Mouse (Mus musculus): Measurements from ENCODE around the gene Skil. TPM values are rescaled to one million over a fixed set of nuclear protein-coding genes. Genes with fewer than 3 reads are reported as not detected.

Skil gene
- polyA plus RNA-seq, 1 experiment from 2014 or later, result 19.3 TPM

DNA sequence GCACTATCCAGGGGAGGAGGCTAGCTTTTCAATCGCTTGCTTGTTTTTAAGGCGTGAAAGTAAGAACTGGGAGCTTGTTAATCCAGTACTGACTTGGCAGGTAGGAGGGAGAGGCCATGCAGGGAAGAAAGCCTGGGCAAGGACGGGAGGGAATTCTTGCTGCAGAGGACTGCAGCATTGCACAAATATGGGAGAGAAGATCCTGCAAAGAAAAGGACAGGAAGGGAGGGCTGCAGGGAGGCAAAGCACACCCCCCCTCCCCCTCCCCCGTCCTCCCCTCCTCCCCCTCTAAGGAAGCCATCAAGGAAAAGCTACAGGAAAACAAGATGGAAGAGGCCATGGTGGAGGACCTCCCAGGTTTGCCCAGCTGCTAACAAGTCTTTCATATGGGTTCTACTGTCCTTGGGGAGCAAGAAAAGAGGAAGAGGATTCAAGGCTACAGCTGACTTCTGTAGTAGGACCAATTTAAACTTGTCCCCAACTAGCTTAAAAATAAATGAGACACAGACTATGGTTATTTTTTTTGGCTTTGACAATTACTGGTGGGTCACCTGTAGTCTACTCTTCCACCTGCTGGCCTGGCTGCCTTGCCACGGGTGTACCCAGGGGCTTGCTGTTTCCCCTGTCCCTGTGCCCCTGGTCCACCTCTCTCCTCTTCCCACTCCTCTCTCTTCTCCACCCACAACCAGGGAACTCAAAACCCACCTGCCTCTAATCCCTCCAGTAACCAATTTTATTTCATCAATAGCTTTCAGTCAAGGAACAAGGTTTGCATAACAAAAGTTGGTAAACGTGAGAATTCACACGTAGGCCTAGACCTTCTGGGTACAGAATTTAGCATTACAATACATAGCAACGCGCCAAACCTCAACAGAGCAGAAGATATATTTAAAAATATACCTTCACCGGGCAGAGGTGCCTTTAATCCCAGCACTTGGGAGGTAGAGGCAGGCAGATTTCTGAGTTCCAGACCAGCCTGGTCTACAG, 5.8 kb upstream of the Skil start:
- no peaks in the 10 kb centered on the region for H3K9me3 ChIP-seq
- H3K36me3 ChIP-seq, result no peaks in the 10 kb centered on the region
- H3K4me2 ChIP-seq, result no peak overlapping the region
- H3K4me1 ChIP-seq, result peaks cover 8% of the 10 kb centered on the region
- H3K27ac ChIP-seq, result peak overlapping the region; percentile 31; the same call in 1 of the 2 replicates
- 44% methylated on average over 10 of the region's 10 CpGs for WGBS
- no peak overlapping the region for H3K9ac ChIP-seq
- ATAC-seq (ENCODE audit: insufficient read depth, low FRiP score, low read depth), result 0 out of 2 replicates have a peak, but pooled peaks have one; percentile 24
- H3K4me3 ChIP-seq (replicated peaks), result no peak overlapping the region
- H3K27me3 ChIP-seq (replicated peaks), result no peaks in the 10 kb centered on the region

DNA sequence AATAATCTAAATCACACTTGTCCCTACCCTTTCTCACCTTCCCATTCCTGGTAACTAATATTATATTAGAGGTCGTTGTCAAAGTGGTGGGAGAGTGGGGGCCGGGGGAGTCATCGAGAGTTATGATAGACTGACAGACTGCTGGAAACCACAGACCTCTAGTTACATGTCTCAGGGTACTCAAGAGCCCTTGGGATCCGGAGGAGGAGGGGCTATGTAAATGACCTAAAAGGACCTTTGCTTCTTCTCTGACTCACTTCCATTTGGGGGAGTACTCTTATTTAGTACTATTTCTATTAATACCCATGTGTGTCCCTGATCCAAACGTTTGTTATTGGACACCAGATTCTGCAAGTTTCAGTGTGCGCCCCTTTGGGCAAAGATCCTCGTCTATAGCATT, 4.9 kb upstream of the Skil start:
- Histone ChIP-seq H3K36me3 (no peaks in the 10 kb centered on the region), H3K27me3 (replicated peaks) (no peaks in the 10 kb centered on the region), H3K9ac (no peak overlapping the region), H3K9me3 (no peaks in the 10 kb centered on the region), H3K4me3 (replicated peaks) (no peak overlapping the region), H3K4me1 (peaks cover 7% of the 10 kb centered on the region), H3K27ac (no peak overlapping the region), H3K4me2 (no peak overlapping the region)
- 52% methylated on average over 7 of the region's 7 CpGs for WGBS
- no peak for ATAC-seq (ENCODE audit: insufficient read depth, low FRiP score, low read depth)

DNA sequence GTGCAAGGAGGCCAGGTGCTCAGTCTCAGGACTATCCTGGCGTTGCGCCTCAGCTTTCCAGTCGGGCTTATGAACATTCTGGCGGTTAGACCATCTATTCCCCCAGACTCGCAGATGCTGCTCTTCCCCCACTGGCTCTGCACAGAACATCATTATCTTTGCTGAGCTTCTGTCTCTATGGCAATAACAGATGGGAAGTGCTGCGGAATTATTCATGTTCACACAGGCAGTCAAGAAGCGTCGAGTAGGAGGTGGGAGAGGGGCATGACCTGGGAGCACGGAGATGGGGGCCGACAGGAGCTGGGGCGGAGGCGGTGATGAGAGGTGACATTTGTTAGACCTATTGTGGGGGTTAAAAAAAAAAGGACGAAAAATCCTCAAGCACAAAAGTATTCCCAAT, 1.7 kb upstream of the Skil start:
- 4% methylated on average over 13 of the region's 13 CpGs for WGBS
- no peak for ATAC-seq (ENCODE audit: insufficient read depth, low FRiP score, low read depth)

DNA sequence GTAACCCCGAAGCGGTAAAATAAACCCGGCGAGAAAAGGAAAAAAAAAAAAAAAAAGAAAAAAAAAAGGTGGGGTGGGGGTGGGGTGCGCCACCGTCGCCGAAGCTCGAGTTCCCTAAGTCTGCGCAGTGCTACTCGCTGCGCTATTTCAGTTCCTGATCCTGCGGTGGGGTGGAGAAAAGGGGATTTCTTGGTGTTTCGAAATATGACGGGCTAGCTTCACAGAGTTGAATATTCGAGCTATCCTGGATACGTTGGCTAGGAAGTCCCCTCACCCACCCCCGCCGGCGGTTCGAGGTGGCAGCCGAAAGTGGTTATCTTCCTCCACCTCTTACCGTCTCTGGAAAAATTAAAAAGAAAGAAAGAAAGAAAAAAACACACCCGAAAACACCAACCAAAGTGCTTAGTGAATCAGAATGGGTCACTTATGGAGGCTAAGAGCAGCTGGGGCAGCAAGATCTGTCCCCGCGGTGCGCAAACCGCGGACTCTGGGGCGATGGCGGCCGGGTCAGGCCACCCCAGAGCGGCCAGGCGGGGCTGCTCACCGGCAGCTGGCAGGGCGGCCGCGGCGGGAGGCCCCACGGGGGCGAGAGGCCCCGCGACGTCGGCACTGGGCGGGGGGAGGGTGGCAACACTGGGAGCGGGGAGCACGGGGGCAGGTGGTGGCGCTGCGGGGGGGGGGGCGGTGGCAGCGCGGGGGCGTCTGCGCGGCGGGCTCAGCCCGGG, 1.1 kb upstream of the Skil start:
- no peaks in the 10 kb centered on the region for H3K9me3 ChIP-seq
- H3K4me3 ChIP-seq (replicated peaks), result peak overlapping the region; percentile 97
- no peaks in the 10 kb centered on the region for H3K27me3 ChIP-seq (replicated peaks)
- peak overlapping the region; percentile 99 for H3K27ac ChIP-seq
- H3K4me2 ChIP-seq, result peak overlapping the region; percentile 76
- 1% methylated on average over 45 of the region's 58 CpGs for WGBS
- H3K4me1 ChIP-seq, result peaks cover 19% of the 10 kb centered on the region
- H3K9ac ChIP-seq, result peak overlapping the region; percentile 71
- ATAC-seq (ENCODE audit: insufficient read depth, low FRiP score, low read depth), result peak; percentile 55
- H3K36me3 ChIP-seq, result no peaks in the 10 kb centered on the region

More for the DNA sequence above, 1.7 kb upstream of the Skil start:
- Histone ChIP-seq H3K27ac (peak overlapping the region; percentile 99), H3K4me1 (peaks cover 22% of the 10 kb centered on the region), H3K36me3 (no peaks in the 10 kb centered on the region), H3K4me3 (replicated peaks) (peak overlapping the region; percentile 97), H3K9ac (no peak overlapping the region), H3K4me2 (peak overlapping the region; percentile 76), H3K9me3 (no peaks in the 10 kb centered on the region), H3K27me3 (replicated peaks) (no peaks in the 10 kb centered on the region)

DNA sequence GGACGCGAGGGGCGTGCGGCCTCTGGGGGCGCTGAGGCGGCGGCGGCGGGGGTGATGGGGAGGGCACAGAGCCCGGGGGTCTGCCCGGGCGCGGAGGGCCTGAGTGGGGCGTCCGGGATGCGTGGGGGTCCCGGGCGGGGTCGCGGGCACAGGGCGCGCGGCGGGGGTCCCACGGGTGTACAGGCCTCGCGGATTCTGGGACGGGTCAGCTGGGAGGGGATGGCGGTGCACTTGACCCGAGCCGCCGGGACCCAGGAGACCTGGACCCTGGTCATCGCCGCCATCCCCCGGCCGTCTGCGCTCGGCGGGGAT, 277 bp downstream of the Skil start:
- Histone ChIP-seq H3K27me3 (replicated peaks) (no peaks in the 10 kb centered on the region), H3K4me1 (peaks cover 14% of the 10 kb centered on the region), H3K36me3 (no peaks in the 10 kb centered on the region), H3K4me3 (replicated peaks) (peak overlapping the region; percentile 97), H3K27ac (peak overlapping the region; percentile 99), H3K9ac (peak overlapping the region; percentile 84), H3K4me2 (peak overlapping the region; percentile 76), H3K9me3 (no peaks in the 10 kb centered on the region)
- WGBS, result 0% methylated on average over 24 of the region's 39 CpGs
- peak; percentile 1; the same call in 1 of the 2 replicates for ATAC-seq (ENCODE audit: insufficient read depth, low FRiP score, low read depth)

DNA sequence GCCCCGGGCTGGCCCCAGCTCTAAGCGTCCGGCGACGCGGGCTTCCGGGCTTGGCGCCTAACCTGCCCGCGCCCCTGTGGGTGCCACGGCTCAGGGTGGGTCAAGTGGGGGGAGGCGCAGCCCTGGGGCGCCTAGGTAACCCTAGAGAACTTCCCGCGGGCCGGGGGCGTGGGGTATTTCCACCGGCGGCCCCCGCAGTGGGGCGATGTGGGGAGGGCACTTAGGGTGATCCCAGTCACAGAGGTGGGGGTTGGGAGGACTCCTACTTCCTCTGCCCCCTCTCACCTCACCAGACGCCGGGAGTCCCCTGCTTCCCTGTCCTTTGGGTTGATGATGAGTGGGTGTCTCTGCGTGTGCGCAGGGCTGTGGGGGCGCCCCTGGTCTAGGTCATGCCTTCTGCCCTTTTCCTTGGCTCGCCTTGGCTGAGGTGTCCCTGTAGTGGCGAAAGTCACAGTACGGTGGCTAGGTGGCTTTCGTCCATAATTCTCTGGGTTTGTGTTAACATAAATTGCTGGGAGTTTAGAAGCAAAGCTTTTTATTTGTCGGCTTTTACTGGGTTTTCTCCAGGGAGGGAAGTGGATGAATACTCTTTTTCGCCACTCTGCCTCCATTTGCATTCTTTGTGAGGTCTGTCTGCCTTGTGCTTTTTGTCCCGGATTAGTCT, 765 bp downstream of the Skil start:
- no peaks in the 10 kb centered on the region for H3K27me3 ChIP-seq (replicated peaks)
- peak overlapping the region; percentile 76 for H3K4me2 ChIP-seq
- WGBS, result under 1% methylated on average over 32 of the region's 33 CpGs
- no peaks in the 10 kb centered on the region for H3K9me3 ChIP-seq
- peak; percentile 0; the same call in 1 of the 2 replicates for ATAC-seq (ENCODE audit: insufficient read depth, low FRiP score, low read depth)
- H3K9ac ChIP-seq, result peak overlapping the region; percentile 84
- peak overlapping the region; percentile 99 for H3K27ac ChIP-seq
- H3K4me1 ChIP-seq, result peaks cover 14% of the 10 kb centered on the region
- peak overlapping the region; percentile 97 for H3K4me3 ChIP-seq (replicated peaks)
- H3K36me3 ChIP-seq, result no peaks in the 10 kb centered on the region

DNA sequence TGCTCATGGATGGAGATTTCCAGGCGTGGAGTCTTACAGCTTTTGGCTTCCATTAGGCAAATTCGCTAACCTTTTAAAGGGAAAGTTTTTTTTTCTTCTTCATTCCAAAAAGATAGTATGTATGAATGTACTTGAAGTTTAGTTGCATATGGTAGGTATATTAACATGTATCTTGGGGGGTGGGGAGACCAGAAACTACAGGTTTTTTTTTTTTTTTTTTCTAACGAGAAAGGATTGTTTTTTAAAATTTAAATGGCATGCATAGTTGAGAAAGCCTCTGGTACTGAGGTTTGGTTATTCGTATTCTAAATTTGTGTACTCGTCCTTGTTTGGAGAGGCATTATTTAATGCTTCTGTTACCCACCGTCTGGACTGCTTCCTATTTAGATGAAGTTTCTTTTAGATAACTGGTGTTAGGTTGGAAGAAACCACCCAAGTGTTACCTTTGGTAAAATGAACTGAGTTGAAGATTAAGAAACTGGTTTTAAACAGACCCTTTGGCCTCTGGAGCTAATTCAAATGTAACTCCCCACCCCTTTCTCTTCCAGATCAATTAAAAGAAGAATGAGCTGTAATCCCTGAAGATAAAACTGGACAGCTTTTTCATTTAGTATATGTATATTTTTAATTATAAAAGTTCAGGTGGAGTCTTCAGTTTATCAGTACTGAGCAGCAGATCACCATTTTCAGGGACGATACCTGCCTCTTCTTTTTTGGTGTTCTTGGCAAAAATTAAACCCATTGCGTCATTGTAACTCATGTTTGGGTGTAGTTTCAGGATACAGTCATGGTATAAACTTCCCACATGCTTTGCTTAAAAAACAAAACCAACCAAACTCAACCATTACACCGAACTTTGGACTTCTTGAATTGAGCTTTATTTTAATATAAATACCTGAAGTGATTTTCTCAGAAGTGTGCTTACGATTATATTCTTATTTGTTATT, 1.6 kb downstream of the Skil start:
- whole genome bisulfite sequencing, result 35% methylated on average over 10 of the region's 10 CpGs
- Histone ChIP-seq H3K4me1 (peaks cover 15% of the 10 kb centered on the region), H3K4me2 (peak overlapping the region; percentile 76), H3K9ac (peak overlapping the region; percentile 84; the same call in 1 of the 2 replicates), H3K27me3 (replicated peaks) (no peaks in the 10 kb centered on the region), H3K36me3 (no peaks in the 10 kb centered on the region), H3K27ac (peak overlapping the region; percentile 99; the same call in 1 of the 2 replicates), H3K9me3 (no peaks in the 10 kb centered on the region), H3K4me3 (replicated peaks) (peak overlapping the region; percentile 97)
- no peak for ATAC-seq (ENCODE audit: insufficient read depth, low FRiP score, low read depth)

DNA sequence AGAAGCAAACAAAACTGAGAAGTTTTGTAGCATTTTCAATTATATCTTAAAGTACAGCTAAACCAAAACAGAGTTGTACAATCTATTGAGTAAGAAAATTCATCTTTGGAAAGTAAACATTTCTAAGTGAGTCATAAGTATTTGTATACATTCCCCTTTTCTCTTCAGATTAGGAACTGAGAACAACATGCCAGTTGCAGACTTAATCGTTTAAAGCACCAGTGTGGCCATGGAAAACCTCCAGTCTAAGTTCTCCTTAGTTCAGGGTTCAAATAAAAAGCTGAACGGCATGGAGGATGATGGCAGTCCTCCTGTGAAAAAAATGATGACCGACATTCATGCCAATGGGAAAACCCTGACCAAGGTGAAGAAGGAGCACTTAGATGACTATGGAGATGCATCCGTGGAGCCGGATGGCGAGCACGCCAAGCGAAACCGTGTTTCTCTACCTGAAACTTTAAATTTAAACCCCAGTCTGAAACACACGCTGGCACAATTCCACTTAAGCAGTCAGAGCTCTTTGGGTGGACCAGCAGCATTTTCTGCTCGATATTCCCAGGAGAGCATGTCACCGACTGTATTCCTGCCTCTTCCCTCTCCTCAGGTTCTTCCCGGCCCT, 2.4 kb downstream of the Skil start:
- H3K36me3 ChIP-seq, result no peaks in the 10 kb centered on the region
- H3K4me3 ChIP-seq (replicated peaks), result no peak overlapping the region
- H3K4me1 ChIP-seq, result peaks cover 17% of the 10 kb centered on the region
- no peaks in the 10 kb centered on the region for H3K27me3 ChIP-seq (replicated peaks)
- 76% methylated on average over 13 of the region's 13 CpGs for WGBS
- no peak for ATAC-seq (ENCODE audit: insufficient read depth, low FRiP score, low read depth)
- H3K4me2 ChIP-seq, result no peak overlapping the region
- no peak overlapping the region for H3K27ac ChIP-seq
- no peaks in the 10 kb centered on the region for H3K9me3 ChIP-seq
- no peak overlapping the region for H3K9ac ChIP-seq

DNA sequence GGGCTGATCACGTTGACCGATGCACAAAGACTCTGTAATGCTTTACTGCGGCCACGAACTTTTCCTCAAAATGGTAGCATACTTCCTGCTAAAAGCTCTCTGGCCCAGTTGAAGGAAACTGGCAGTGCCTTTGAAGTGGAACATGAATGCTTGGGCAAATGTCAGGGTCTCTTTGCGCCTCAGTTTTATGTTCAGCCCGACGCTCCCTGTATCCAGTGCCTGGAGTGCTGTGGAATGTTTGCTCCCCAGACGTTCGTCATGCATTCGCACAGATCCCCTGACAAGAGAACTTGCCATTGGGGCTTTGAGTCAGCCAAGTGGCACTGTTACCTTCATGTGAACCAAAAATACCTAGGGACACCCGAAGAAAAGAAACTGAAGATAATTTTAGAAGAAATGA, 3.1 kb downstream of the Skil start:
- H3K27ac ChIP-seq, result no peak overlapping the region
- peaks cover 17% of the 10 kb centered on the region for H3K4me1 ChIP-seq
- no peaks in the 10 kb centered on the region for H3K27me3 ChIP-seq (replicated peaks)
- H3K9me3 ChIP-seq, result no peaks in the 10 kb centered on the region
- 63% methylated on average over 11 of the region's 11 CpGs for WGBS
- no peak overlapping the region for H3K9ac ChIP-seq
- ATAC-seq (ENCODE audit: insufficient read depth, low FRiP score, low read depth), result no peak
- H3K36me3 ChIP-seq, result no peaks in the 10 kb centered on the region
- H3K4me2 ChIP-seq, result no peak overlapping the region
- H3K4me3 ChIP-seq (replicated peaks), result no peak overlapping the region

DNA sequence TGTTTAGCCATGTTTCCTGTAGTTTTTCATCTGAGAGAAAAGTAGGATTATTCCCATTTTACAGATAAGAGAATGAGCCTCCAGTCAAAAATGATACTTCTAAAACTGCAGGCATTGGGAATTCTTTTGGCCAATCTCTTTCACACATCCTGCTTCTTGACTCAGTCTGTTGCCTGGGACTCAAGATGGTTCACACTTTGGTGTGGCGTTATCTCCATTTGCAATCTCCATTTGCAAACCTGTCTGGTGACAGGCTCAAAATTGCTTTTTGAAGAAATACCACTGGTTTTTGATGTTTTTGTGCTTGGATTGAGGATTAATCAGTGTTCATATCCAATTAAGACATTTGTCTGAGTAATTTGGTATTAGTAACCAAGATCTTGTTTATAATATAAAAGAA, 3.7 kb downstream of the Skil start:
- H3K9ac ChIP-seq, result no peak overlapping the region

More for the DNA sequence above, 3.7 kb downstream of the Skil start:
- H3K27me3 ChIP-seq (replicated peaks), result no peaks in the 10 kb centered on the region
- 93% methylated on average over 1 of the region's 1 CpGs for WGBS
- no peaks in the 10 kb centered on the region for H3K9me3 ChIP-seq
- no peak overlapping the region for H3K4me3 ChIP-seq (replicated peaks)
- H3K27ac ChIP-seq, result no peak overlapping the region
- no peak for ATAC-seq (ENCODE audit: insufficient read depth, low FRiP score, low read depth)
- no peak overlapping the region for H3K4me2 ChIP-seq
- no peaks in the 10 kb centered on the region for H3K36me3 ChIP-seq
- peaks cover 17% of the 10 kb centered on the region for H3K4me1 ChIP-seq

All from stomach, embryonic 15.5 days (tissue).